Mouse (Mus musculus) stomach, embryonic 14.5 days (tissue): Measurements from ENCODE around the gene Spats1. TPM values are rescaled to one million over a fixed set of nuclear protein-coding genes. Genes with fewer than 3 reads are reported as not detected.
A peak's percentile ranks its signal among the peaks of the same experiment; 100 is the strongest.

Source experiments
- ATAC-seq: fragments of 200-750 bp; cut with Nextera tagmentation; 2 replicates; pipeline ENCODE4 v1.8.0; 2017; ENCODE audit warnings: low read depth, moderate TSS enrichment; ENCODE audit not compliant: insufficient number of reproducible peaks, insufficient read depth, low FRiP score
- H3K27ac ChIP-seq: fragments of 300-500 bp; sonication (generic); 2 replicates; pipeline ENCODE4 v1.5.1; 2014; ENCODE audit warnings: mild to moderate bottlenecking, low read length, moderate library complexity, mixed read lengths
- H3K27me3 ChIP-seq: fragments of 300-500 bp; sonication (generic); 2 replicates; pipeline ENCODE4 v1.6.1; 2014; ENCODE audit warnings: low read length, control low read depth, mixed read lengths; ENCODE audit not compliant: control insufficient read depth, insufficient read depth
- H3K36me3 ChIP-seq: fragments of 300-500 bp; sonication (generic); 2 replicates; pipeline ENCODE4 v1.6.1; 2014; ENCODE audit warnings: mild to moderate bottlenecking, control low read depth, low read length, moderate library complexity, mixed read lengths; ENCODE audit not compliant: control insufficient read depth, insufficient read depth
- H3K4me1 ChIP-seq: fragments of 300-500 bp; sonication (generic); 2 replicates; pipeline ENCODE4 v1.6.1; 2014; ENCODE audit warnings: low read length, control low read depth, mixed read lengths; ENCODE audit not compliant: control insufficient read depth, insufficient read depth
- H3K4me2 ChIP-seq: fragments of 300-500 bp; sonication (generic); replicated peaks from 2 replicates; pipeline ENCODE4 v1.6.1; 2014; ENCODE audit warnings: low read depth, low read length, control low read depth
- H3K4me3 ChIP-seq: fragments of 300-500 bp; sonication (generic); 2 replicates; pipeline ENCODE4 v1.5.1; 2014; ENCODE audit warnings: low read depth, low read length, control low read depth
- H3K9ac ChIP-seq: fragments of 300-500 bp; sonication (generic); replicated peaks from 2 replicates; pipeline ENCODE4 v1.6.1; 2014; ENCODE audit warnings: low read depth, mild to moderate bottlenecking, control low read depth, low read length, moderate library complexity, mixed read lengths
- H3K9me3 ChIP-seq: fragments of 300-500 bp; sonication (generic); 2 replicates; pipeline ENCODE4 v1.6.1; 2016; ENCODE audit warnings: low read depth, low read length, control low read depth; ENCODE audit not compliant: control insufficient read depth
- WGBS: fragments of 180-500 bp; shearing (Covaris S2); extraction: QIAGEN DNeasy Blood & Tissue Kit; methylation state at CpG from one replicate; pipeline ENCODE4 v1.1.7; 2014; 5-methylcytosine and 5-hydroxymethylcytosine counted together
- polyA plus RNA-seq: library from polyadenylated mRNA; unstranded; fragments of >200 nt; fragmentation: Nextera tagmentation; extraction: Ambion mirVana; gene quantifications from 2 replicates; pipeline ENCODE4 v1.2.1, GENCODE M21; 2014

The Spats1 gene
- polyA plus RNA-seq, 1 experiment from 2014 or later, result 0.59 TPM

GRCm38 (mm10) chr17:45485581-45485980 lies 10.4 kb upstream of the Spats1 start:
- H3K4me2 ChIP-seq, result no peak overlapping the region
- no peak overlapping the region for H3K9ac ChIP-seq
- H3K4me1 ChIP-seq, result no peaks in the 10 kb centered on the region
- 83% methylated on average over 7 of the region's 7 CpGs for WGBS
- H3K27me3 ChIP-seq, result no peaks in the 10 kb centered on the region
- H3K9me3 ChIP-seq, result no peaks in the 10 kb centered on the region
- no peaks in the 10 kb centered on the region for H3K36me3 ChIP-seq
- no peak overlapping the region for H3K27ac ChIP-seq
- H3K4me3 ChIP-seq, result no peak overlapping the region
- no peak for ATAC-seq

- Histone ChIP-seq H3K36me3 (no peaks in the 10 kb centered on the region), H3K4me2 (no peak overlapping the region), H3K9ac (no peak overlapping the region), H3K4me3 (no peak overlapping the region), H3K27me3 (no peaks in the 10 kb centered on the region), H3K27ac (no peak overlapping the region), H3K4me1 (no peaks in the 10 kb centered on the region), H3K9me3 (no peaks in the 10 kb centered on the region)
- ATAC-seq, result no peak
- WGBS, result 25% methylated on average over 2 of the region's 2 CpGs
Measured at GRCm38 (mm10) chr17:45480429-45480828, 5.2 kb upstream of the Spats1 start.

GRCm38 (mm10) chr17:45478234-45478825 lies 3.1 kb upstream of the Spats1 start:
- no peaks in the 10 kb centered on the region for H3K4me1 ChIP-seq
- H3K9me3 ChIP-seq, result no peaks in the 10 kb centered on the region
- H3K27ac ChIP-seq, result no peak overlapping the region
- H3K4me3 ChIP-seq, result no peak overlapping the region
- H3K9ac ChIP-seq, result no peak overlapping the region
- no peak overlapping the region for H3K4me2 ChIP-seq
- 0 out of 2 replicates have a peak, but pooled peaks have one; percentile 39 for ATAC-seq
- WGBS, result 13% methylated on average over 12 of the region's 12 CpGs
- no peaks in the 10 kb centered on the region for H3K27me3 ChIP-seq
- H3K36me3 ChIP-seq, result no peaks in the 10 kb centered on the region

- H3K36me3 ChIP-seq, result no peaks in the 10 kb centered on the region
- H3K9ac ChIP-seq, result no peak overlapping the region
- no peaks in the 10 kb centered on the region for H3K27me3 ChIP-seq
- H3K4me1 ChIP-seq, result no peaks in the 10 kb centered on the region
- 64% methylated on average over 8 of the region's 8 CpGs for WGBS
- no peak overlapping the region for H3K27ac ChIP-seq
- no peak for ATAC-seq
- H3K9me3 ChIP-seq, result no peaks in the 10 kb centered on the region
- H3K4me2 ChIP-seq, result peak overlapping the region; percentile 40
- peak overlapping the region; percentile 21; the same call in 1 of the 2 replicates for H3K4me3 ChIP-seq
Measured at GRCm38 (mm10) chr17:45474146-45474545, 1.1 kb downstream of the Spats1 start.

GRCm38 (mm10) chr17:45473667-45474066 lies 1.5 kb downstream of the Spats1 start:
- H3K9ac ChIP-seq, result no peak overlapping the region
- no peak overlapping the region for H3K4me2 ChIP-seq
- no peaks in the 10 kb centered on the region for H3K4me1 ChIP-seq
- no peaks in the 10 kb centered on the region for H3K9me3 ChIP-seq
- ATAC-seq, result no peak
- no peaks in the 10 kb centered on the region for H3K27me3 ChIP-seq
- WGBS, result 73% methylated on average over 6 of the region's 6 CpGs
- no peak overlapping the region for H3K27ac ChIP-seq
- H3K4me3 ChIP-seq, result no peak overlapping the region
- no peaks in the 10 kb centered on the region for H3K36me3 ChIP-seq

- Histone ChIP-seq H3K9ac (no peak overlapping the region), H3K4me2 (no peak overlapping the region), H3K4me3 (no peak overlapping the region), H3K27ac (no peak overlapping the region), H3K9me3 (no peaks in the 10 kb centered on the region), H3K27me3 (no peaks in the 10 kb centered on the region), H3K4me1 (no peaks in the 10 kb centered on the region), H3K36me3 (no peaks in the 10 kb centered on the region)
- no peak for ATAC-seq
- 79% methylated on average over 7 of the region's 7 CpGs for WGBS
Measured at GRCm38 (mm10) chr17:45470726-45471125, 4.5 kb downstream of the Spats1 start.

- WGBS, result 83% methylated on average over 5 of the region's 5 CpGs
- H3K4me3 ChIP-seq, result no peak overlapping the region
- H3K9ac ChIP-seq, result no peak overlapping the region
- no peaks in the 10 kb centered on the region for H3K9me3 ChIP-seq
- H3K4me2 ChIP-seq, result no peak overlapping the region
- H3K4me1 ChIP-seq, result no peaks in the 10 kb centered on the region
- no peak overlapping the region for H3K27ac ChIP-seq
- H3K36me3 ChIP-seq, result no peaks in the 10 kb centered on the region
- ATAC-seq, result no peak
- H3K27me3 ChIP-seq, result no peaks in the 10 kb centered on the region
Measured at GRCm38 (mm10) chr17:45468302-45468701, 6.9 kb downstream of the Spats1 start.

GRCm38 (mm10) chr17:45466701-45467100 lies 8.5 kb downstream of the Spats1 start:
- no peak overlapping the region for H3K4me2 ChIP-seq
- H3K4me1 ChIP-seq, result no peaks in the 10 kb centered on the region
- no peak overlapping the region for H3K4me3 ChIP-seq
- H3K36me3 ChIP-seq, result no peaks in the 10 kb centered on the region
- no peak overlapping the region for H3K9ac ChIP-seq
- H3K9me3 ChIP-seq, result no peaks in the 10 kb centered on the region
- ATAC-seq, result no peak
- WGBS, result 59% methylated on average over 2 of the region's 2 CpGs
- no peaks in the 10 kb centered on the region for H3K27me3 ChIP-seq
- no peak overlapping the region for H3K27ac ChIP-seq

- Histone ChIP-seq H3K4me3 (no peak overlapping the region), H3K27ac (no peak overlapping the region), H3K9me3 (no peaks in the 10 kb centered on the region), H3K36me3 (no peaks in the 10 kb centered on the region), H3K4me1 (no peaks in the 10 kb centered on the region), H3K27me3 (no peaks in the 10 kb centered on the region), H3K4me2 (no peak overlapping the region), H3K9ac (no peak overlapping the region)
- WGBS, result 79% methylated on average over 9 of the region's 9 CpGs
- ATAC-seq, result no peak
Measured at GRCm38 (mm10) chr17:45464255-45464654, 11.0 kb downstream of the Spats1 start.
